Mouse (Mus musculus): ENCODE results near the gene Stx12. TPM values are rescaled to one million over a fixed set of nuclear protein-coding genes. Genes with fewer than 3 reads are reported as not detected.
"Not testable (repeated sequence)": the region's sequence is repeated elsewhere in the genome, so short reads cannot be mapped to it uniquely, and the experiment has no call there.

The Stx12 gene
- total RNA-seq (2021) = 10 to 100 TPM; 31.5 to 35.0 TPM

- intact Hi-C loops (cut with DNase I) = loop anchor here (5.0 kb wide), 1 partner anchor 38 kb away; the partner anchor contains the start of gene Fam76a
- peak; percentile 86 for DNase-seq (ENCODE audit: low spot score)
Observed at GRCm38 (mm10) chr4:132884064-132884843, at the start of gene Stx12. Gene Stx12, minus strand, starts transcription at chr4:132884509.

- DNase-seq (ENCODE audit: low spot score) = no peak
- intact Hi-C loops (cut with DNase I) = no loop called here
Observed at GRCm38 (mm10) chr4:132932752-132933404, 48.6 kb upstream of the Stx12 start.

- intact Hi-C loops (cut with DNase I) = loop anchor here (2.0 kb wide), 1 partner anchor 154 kb away; no protein-coding TSS in a partner anchor
- DNase-seq (ENCODE audit: low spot score) = no peak
Observed at GRCm38 (mm10) chr4:132930784-132931183, 46.5 kb upstream of the Stx12 start.

GRCm38 (mm10) chr4:132926520-132926919 lies 42.2 kb upstream of the Stx12 start:
- DNase-seq (ENCODE audit: low spot score); intact Hi-C loops (cut with DNase I): not testable (repeated sequence)

- intact Hi-C loops (cut with DNase I) = loop anchor here (5.0 kb wide), 1 partner anchor 40 kb away; the partner anchor contains the start of gene Stx12
- peak; percentile 100 for DNase-seq (ENCODE audit: low spot score)
Observed at GRCm38 (mm10) chr4:132922558-132923008, 38.3 kb upstream of the Stx12 start, which contains the start of gene Fam76a. Gene Fam76a, minus strand, starts transcription at chr4:132922558.

GRCm38 (mm10) chr4:132922061-132922530 lies 37.8 kb upstream of the Stx12 start:
- peak; percentile 38 for DNase-seq (ENCODE audit: low spot score)
- intact Hi-C loops (cut with DNase I) = loop anchor here (5.0 kb wide), 1 partner anchor 40 kb away; the partner anchor contains the start of gene Stx12

GRCm38 (mm10) chr4:132921488-132921887 lies 37.2 kb upstream of the Stx12 start:
- intact Hi-C loops (cut with DNase I) = loop anchor here (5.0 kb wide), 1 partner anchor 39 kb away; the partner anchor contains the start of gene Stx12
- no peak for DNase-seq (ENCODE audit: low spot score)

GRCm38 (mm10) chr4:132920171-132920570 lies 35.9 kb upstream of the Stx12 start:
- intact Hi-C loops (cut with DNase I) = loop anchor here (5.0 kb wide), 1 partner anchor 38 kb away; the partner anchor contains the start of gene Stx12
- no peak for DNase-seq (ENCODE audit: low spot score)

GRCm38 (mm10) chr4:132918493-132918892 lies 34.2 kb upstream of the Stx12 start:
- intact Hi-C loops (cut with DNase I); DNase-seq (ENCODE audit: low spot score): not testable (repeated sequence)

- DNase-seq (ENCODE audit: low spot score) = no peak
- intact Hi-C loops (cut with DNase I) = no loop called here
Observed at GRCm38 (mm10) chr4:132912156-132912555, 27.8 kb upstream of the Stx12 start.

- intact Hi-C loops (cut with DNase I) = no loop called here
- no peak for DNase-seq (ENCODE audit: low spot score)
Observed at GRCm38 (mm10) chr4:132905843-132906360, 21.6 kb upstream of the Stx12 start.

GRCm38 (mm10) chr4:132904765-132905309 lies 20.5 kb upstream of the Stx12 start:
- peak; percentile 8 for DNase-seq (ENCODE audit: low spot score)
- intact Hi-C loops (cut with DNase I) = no loop called here

GRCm38 (mm10) chr4:132904071-132904470 lies 19.8 kb upstream of the Stx12 start:
- DNase-seq (ENCODE audit: low spot score) = no peak
- intact Hi-C loops (cut with DNase I) = no loop called here

GRCm38 (mm10) chr4:132898197-132898596 lies 13.9 kb upstream of the Stx12 start:
- DNase-seq (ENCODE audit: low spot score) = no peak
- intact Hi-C loops (cut with DNase I) = no loop called here

GRCm38 (mm10) chr4:132894402-132894801 lies 10.1 kb upstream of the Stx12 start:
- intact Hi-C loops (cut with DNase I) = no loop called here
- DNase-seq (ENCODE audit: low spot score) = no peak

- intact Hi-C loops (cut with DNase I) = loop anchor here (5.0 kb wide), 1 partner anchor 37 kb away; the partner anchor contains the start of gene Fam76a
- DNase-seq (ENCODE audit: low spot score) = no peak
Observed at GRCm38 (mm10) chr4:132884844-132885374, 600 bp upstream of the Stx12 start.

- no peak for DNase-seq (ENCODE audit: low spot score)
- intact Hi-C loops (cut with DNase I) = loop anchor here (5.0 kb wide), 1 partner anchor 39 kb away; the partner anchor contains the start of gene Fam76a
Observed at GRCm38 (mm10) chr4:132883561-132884063, 697 bp downstream of the Stx12 start.

GRCm38 (mm10) chr4:132874363-132875097 lies 9.8 kb downstream of the Stx12 start:
- intact Hi-C loops (cut with DNase I) = no loop called here
- DNase-seq (ENCODE audit: low spot score) = no peak

All from heart, postnatal 25 days (tissue).